Mouse (Mus musculus) frontal cortex, adult (tissue): ENCODE data around the gene Gpr153.

Experiments
- ATAC-seq: cut with Nextera tagmentation; 2 replicates; pipeline ENCODE4 v1.9.2; 2017; ENCODE audit warnings: mild to moderate bottlenecking, moderate library complexity, mixed read lengths; ENCODE audit not compliant: low TSS enrichment

Gene Gpr153

DNA sequence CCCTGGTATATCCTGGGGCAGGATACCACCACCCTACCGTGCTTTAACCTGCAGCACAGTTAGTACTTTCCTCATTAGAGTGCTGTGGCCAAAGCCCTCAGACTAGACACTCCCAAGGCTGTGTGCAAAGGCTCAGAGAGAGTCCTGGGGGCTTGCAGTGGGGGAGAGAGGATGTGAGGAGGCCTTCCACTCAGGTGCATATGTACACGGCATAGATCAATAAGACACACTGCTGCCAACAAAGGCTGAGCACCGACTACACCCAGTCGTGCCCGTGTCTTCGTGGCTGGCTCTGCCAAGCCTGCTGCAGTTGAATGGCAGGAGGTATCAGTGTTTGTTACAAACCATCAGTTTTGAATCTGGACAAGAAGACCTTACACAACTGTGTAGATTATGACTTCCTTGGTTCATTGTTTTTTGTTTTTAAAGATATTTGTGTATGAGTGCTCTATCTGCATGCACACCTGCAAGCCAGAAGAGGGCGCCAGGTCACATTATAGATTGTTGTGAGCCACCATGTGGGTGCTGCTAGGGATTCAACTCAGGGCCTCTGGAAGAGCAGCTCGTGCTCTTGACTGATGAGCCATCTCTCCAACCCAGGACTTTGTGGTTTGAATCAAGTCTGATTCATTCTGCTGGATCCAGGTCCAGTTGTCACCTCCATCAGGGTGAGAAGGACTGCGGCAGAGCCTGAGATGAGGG, 9.0 kb upstream of the Gpr153 start:
- no peak for ATAC-seq

DNA sequence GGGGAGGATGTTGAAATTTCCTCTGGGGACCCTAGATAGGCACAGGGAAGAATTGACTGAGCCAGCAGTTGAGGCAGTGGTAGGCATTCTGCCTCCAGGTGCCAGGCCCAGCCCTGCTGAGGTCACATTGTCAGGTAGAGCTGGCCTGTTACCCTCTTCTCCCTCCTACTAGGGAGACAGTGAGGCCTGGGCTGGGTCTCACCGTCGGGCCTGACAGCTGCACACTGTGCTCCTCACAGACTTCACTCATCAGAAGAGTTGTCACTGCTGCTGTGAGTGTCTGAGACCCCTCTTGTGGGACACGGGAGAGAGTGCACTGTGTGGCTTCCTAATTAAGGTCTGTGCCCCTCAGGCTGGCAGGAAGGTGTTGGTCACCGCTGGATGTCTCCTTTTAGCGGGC, 8.2 kb upstream of the Gpr153 start:
- ATAC-seq: no peak

DNA sequence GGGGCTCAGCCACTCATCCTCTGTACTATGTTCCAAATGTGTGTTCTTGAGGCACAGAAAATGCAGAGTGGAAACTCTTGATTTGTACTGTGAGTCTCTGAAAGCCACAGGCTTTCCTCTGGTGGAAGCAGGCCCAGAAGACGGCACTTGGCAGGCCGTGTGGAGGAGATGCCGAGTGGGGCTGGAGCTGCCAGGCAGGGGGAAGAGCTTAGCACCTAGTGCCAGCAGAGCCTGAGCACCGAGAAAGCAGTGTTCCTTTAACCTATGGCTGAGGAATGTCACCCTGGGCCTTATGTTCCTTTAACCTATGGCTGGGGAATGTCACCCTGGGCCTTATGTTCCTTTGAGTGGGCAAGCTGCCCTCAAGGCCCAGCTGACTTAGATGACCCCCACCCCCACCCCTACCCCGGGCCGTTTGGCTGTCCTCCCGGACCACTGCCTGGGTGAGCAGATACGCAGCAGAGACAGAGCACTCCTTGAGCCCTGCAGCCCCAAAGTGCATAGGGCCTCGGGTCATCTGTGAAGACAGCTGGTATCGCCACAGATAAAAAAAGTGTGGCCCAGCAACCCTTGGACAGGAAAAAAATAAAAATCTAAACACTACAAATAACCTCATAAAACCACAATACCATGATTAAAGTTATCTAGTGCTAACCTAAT, 7.7 kb upstream of the Gpr153 start:
- ATAC-seq: peak; percentile 72

DNA sequence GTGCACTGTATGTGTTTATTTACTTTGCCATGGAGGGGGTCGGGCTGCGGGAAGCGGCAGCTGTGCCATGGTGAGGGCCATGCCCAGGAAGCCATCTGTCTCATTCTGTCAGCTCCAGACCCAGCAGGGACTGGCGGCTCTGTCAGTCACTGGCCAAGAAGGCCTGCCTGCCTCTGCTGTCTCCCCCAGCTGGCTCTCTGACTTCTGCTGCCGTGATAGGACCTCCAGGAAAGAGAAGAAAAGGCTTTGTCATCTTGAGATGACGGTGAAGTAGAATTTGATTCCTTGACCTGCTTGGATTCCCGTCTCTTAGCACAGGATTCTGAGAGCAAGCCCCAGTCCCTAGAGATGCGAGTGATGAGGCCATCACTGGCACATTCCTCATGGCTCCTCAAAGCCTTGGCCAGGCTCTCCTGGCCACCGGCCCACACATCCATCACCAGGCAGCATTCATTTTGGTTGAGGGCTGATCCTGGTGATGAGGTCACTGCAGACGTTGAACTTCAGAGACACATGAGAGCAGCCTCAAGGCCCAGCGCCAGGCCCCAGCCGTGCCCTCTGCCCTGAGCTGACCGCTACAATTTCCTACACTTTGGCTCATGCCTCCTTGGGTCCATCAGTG, 6.2 kb upstream of the Gpr153 start:
- no peak for ATAC-seq

DNA sequence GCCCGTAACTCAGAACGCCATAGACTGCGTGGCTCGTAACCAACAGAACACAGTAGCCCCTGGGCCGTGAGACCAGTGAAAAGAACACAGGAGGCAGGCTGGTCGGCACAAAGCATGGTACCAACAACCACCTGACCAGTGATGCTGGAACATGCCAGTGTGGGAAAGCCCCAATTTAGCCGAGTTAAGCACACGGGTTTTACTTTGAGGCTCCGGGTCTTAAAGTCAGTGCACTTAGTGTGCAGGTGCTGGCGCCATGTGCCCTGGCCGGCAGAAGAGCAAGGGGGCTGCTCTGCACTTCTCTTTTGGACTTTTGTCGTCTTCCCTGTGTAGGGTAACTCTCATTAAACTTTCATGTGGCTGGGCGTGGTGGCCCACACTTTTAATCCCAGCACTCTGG, 4.1 kb upstream of the Gpr153 start:
- ATAC-seq: no peak

DNA sequence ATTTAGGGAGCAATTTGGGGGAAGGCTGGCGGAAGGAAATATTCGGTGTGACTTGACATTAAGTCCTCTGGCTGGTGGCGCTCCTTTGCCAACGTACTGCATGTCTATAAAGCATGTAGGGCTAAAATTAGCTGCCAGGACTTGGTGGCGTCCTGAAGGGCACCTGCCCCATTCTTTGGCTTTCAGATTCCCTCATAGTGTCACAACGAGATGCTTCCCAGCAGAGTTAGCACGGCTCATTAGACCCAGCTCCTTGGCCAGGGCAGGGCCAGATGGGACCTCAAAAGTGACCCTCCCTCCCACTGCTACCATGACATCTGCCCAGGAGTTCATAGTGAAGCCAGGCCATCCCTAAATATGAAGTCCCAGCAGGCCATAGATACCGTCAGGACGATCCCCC, 3.4 kb upstream of the Gpr153 start:
- ATAC-seq: no peak

DNA sequence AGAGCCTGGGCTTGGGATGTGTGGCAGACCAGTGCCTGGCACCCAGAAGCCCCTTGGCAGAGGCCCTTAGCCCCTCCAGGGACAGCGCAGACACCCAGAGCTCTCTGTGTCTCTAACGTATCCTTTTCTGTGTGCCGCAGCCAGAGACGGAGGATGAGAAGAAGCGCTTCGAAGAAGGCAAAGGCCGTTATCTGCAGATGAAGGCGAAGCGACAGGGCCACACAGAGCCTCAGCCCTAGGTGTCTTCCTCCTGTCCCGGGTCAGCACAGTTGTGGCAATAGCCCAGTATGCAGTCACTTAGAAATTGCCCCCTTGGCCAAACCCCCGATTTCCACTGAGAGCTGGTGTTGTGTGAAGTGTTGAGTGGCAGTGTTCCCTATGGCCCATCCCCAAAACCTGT, 2.7 kb upstream of the Gpr153 start:
- no peak for ATAC-seq

DNA sequence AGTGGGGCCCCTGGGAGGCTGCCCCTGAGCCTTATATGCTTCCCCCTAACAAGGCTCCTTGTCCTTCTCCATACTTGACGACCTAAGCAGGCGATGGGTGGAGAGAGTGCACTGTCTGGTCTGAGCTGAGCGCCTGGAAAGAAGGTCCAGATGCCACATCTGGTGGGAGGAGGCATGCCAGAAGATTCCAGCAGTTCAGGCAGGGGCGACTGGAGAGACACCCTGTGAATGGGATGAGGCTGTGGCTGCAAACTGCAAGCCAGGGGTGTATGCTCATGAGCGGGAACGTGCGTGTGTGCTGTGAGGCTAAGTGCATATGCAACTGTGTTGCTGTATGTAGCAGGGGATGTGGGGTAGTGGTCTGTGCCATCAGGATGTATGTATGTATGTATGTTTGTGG, 2.0 kb upstream of the Gpr153 start:
- no peak for ATAC-seq

DNA sequence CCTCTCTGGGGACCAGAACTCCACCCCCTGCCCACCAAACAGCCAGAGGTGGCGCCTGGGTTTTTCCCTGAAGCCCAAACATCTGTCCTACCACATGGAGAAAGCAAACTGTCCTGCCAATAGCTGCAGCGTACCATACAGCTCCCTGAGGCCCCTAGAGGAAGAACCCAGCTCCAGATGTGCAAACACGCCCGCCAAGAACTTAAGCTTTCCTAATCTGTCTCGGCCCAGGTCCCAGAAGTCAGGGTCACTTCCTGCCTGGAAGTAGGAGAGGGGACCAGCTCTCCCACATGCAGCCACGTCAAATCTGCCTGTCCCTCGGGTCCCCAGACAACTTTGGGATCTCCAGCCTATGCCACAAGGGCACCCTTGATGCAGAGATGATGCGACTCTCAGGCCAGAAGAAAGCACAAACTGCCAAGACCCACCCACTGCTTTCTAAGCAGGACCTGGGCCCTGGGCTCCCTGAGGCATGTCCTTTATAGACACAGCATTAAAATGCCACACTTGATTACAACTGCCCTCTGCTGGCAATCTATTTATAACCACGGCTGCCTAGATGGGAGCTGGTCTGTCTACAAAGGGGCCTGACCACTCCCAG, 1.5 kb upstream of the Gpr153 start:
- ATAC-seq: no peak

DNA sequence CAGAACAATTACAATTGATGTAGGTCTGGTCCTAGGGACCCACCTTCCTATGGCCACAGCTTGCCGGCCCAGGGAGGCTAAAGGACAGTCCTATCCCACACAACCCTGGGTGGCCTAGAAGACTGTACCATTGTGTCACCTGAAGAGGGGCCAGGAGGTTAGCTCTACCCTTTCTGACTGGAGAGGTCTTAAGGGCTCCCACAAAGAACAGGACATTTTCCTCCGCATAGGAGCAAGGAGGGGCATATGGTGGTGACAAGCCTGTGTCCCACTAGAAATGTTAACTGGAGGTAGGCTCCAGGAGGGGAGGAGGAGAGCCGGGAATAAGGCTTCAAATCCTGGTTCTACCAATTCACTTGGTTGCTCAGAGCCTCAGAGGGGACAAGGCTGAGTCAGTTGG, 841 bp upstream of the Gpr153 start:
- no peak for ATAC-seq

DNA sequence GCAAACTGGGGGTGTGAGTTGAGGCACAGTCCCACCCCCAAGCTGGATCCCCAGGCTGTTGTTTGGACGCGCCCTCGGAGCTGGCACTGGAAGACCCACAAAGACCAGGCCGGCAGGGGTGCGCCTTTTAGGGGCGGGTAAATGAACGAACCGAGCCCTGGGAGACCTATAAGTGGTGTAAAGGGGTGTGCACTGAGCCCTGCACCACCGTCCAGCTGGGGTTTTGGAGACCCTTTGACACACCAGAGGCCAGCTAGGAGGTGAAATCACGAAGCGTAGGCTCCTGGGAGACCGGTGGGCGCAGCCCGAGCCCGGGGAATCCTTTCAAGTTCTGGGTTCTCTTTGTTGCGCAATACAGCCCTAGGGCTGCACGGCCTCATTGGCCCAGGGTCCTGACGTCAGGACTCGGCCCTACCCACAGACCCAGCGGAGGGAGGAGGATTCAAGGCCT, 674 bp downstream of the Gpr153 start:
- ATAC-seq: 0 out of 2 replicates have a peak, but pooled peaks have one; percentile 17

DNA sequence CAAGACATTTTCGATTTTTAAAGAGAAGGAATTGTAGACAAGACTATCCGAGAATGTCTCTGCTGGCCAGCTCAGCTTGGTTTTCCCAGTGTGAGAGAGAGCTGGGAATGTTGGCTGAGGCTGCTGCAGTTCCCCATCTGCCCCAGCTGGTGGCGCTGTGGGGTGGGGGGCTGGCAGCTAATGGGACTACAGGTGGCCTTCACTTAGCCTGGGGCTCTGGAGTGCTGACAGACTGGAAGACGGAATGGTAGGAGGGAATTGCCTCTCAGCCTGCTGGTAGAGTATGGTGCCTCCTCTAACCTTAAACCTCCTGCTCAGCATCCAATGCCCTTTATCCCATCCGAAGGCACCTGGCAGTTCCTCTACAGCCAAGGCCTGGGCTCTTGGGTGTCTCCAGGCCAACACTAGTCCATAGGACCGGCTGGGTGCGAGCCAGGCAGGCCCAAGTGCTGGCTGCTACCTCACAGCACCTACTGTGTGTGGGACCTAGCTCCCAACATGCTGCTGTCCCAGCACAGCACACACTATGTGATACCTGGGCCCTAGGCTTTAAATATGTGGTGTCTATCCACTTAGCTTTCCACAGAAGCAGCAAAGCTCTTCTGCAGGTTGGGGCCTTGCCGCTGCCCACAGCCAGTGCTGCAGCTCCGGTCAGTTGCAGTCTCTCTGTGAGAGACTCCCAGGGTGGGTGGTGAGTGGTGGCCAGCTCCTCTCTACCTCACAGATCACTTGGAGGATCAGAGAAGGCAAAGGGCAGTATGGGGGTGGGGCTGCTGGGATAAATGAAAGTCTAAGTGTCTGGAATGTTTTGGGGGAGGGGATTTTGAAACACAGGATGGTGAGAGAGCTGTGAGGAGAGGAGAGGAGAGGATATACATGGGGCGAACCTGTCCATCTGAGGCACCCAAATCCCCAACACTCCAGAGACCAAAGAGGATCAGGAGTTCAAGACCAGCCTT, 2.6 kb downstream of the Gpr153 start:
- no peak for ATAC-seq

DNA sequence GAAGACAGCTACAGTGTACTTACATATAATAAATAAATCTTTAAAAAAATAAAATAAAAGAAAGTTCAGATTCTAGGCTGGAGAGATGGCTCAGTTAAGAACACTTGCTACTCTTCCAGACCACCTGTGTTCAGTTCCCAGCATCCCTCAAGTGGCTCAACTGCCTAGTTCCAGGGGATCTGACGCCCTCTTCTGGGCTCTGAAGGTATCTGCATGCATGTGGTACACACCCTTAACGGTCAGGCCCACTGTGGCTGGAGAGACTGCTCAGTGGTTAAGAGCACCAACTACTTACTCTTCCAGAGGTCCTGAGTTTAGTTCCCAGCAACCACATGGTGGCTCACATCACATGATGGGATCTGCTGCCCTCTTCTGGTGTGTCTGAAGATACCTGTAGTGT, 3.9 kb downstream of the Gpr153 start:
- ATAC-seq: no peak

DNA sequence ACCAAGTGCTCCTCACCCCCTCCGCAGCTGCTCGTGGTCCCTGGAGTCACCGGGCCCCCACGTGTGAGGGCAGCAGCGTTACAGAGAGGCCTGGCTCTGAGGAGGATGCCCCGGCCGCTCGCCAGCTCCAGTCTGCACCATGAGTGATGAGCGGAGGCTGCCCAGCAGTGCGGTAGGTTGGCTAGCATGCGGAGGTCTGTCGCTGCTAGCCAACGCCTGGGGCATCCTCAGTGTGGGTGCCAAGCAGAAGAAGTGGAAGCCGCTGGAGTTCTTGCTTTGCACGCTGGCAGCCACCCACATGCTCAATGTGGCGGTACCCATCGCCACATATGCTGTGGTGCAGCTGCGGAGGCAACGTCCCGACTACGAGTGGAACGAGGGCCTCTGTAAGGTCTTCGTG, 5.0 kb downstream of the Gpr153 start:
- ATAC-seq: peak; percentile 47; the same call in 1 of the 2 replicates

DNA sequence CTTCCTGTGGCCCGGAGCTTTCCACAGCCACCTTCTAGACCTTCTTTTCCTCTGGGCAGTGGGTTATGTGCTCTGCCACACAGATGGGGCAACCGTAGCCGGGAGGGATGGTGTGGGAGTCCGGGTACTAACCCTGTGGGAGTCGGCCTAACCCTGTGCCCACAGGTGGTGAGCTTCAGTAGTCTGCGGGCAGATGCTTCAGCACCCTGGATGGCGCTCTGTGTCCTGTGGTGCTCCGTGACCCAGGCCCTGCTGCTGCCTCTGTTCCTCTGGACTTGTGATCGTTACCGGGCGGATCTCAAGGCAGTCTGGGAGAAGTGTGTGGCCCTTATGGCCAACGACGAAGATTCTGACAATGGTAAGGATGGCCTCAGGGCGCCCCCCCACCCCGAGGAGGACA, 7.6 kb downstream of the Gpr153 start:
- no peak for ATAC-seq

DNA sequence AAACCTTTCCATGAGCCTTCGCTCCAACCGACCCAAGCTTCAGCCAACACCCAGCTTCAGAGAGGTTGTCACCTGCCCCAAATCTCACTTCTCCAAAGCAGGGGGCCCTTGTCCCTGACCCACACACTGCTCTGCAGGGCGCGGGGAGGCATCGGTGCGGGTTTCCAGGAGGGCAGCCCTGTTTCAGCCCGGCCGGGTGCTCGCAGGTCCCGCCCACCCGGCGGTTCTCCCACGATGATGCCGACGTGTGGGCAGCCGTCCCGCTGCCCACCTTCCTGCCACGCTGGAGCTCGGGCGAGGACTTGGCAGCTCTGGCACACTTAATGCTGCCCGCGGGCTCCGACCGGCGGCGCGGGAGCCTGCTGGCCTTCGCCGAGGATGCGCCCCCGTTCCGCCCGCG, 8.7 kb downstream of the Gpr153 start:
- no peak for ATAC-seq

DNA sequence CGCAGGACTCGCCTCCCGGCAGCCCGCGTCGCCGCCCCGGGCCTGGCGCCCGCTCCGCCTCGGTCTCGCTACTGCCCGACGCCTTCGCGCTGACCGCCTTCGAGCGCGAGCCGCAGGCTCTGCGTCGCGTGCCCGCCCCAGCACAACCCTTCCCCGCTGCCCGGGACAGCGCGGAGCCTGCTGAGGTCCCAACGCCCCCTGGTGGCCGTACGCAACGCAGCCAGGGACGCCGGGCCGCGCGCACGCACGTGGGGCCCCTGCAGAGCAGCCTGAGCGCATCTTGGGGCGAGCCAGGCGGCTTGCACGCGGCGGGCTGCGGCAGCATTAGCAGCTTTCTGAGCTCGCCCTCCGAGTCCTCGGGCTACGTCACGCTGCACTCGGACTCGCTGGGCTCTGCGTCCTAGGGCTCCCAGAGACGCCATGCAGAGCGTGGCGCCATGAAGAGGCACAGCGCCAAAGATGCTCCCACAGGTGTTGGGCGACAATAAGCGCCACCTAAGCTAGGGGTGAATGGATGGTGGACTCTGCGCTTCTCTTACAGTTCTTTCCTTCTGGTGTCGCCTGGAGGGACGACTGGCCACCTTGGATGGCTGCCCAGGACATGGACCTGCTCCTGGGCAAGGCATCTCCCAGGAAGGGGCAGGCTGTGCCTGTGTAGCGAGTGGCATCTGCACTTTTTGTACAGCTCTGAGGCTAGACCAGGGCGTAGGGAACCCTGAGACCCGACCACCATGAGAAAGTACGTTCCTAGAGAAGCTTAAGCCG, 9.3 kb downstream of the Gpr153 start:
- ATAC-seq: peak; percentile 47

DNA sequence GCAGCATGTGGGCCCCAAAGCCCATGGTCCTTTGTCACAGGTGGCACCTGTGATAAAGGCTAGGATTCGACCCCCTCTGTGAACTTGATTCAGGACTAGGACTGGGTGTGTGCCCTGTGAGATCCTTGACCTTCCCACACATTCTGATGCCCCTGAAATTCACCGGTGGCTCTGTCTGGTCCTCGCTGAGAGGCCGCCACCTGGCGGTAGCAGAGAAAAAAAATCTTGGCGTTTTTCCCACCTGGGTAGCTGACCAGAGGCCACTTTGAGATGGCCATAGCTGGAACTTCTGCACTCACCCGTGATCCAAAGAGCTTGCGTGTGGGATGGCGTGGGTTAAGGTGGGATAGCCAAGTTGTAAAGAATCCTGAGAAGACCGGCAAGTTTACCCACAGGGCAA, 11.5 kb downstream of the Gpr153 start:
- ATAC-seq: no peak

DNA sequence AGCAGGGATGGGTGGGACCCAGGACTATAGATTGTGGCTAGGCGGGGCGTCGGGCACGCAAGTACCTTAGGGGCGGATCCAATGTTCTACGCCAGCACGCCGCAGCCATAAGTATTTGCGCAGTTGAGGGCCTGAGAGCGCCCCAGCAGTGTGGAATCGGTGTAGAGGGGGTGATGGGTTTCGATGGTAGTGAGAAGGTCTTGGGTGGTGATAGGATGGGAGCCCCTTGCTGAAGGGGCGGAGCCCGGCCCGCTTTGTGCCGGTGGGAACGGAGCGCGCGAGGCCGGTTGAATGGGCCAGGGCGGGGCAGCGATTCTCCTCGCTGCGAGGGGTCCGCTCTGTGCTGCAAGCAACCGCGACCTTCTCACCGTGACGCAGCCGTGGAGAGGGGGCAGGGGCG, 12.2 kb downstream of the Gpr153 start:
- peak; percentile 39 for ATAC-seq

DNA sequence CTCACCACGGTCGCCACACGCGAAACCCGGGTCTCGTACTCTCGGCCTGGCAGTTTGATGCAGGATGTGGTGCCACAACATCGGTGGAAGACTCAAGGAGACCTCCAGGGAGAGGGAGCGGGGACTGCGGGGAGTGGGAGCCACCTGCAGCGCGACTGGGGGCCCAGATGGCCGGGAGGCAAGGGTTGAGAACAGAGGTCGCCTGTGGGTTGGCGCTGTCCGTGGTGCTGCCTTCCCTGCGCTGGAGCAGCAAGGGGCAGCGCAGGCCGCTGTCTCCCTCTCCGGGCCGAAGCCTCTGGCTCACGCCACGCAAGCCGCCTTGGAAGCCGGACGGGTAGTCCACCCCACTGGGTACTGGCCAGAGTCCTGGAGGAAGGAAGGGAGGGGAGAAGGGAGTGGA, 12.9 kb downstream of the Gpr153 start:
- ATAC-seq: no peak
